Mouse (Mus musculus): ENCODE data around the gene Gm29564. TPM values are rescaled to one million over a fixed set of nuclear protein-coding genes. Genes with fewer than 3 reads are reported as not detected.
"Not testable (repeated sequence)": the region's sequence is repeated elsewhere in the genome, so short reads cannot be mapped to it uniquely, and the experiment has no call there.

The Gm29564 gene
- not detected for total RNA-seq (2021)
- long read RNA-seq, experiment 1 = 0 reads
- long read RNA-seq, experiment 2 = 0 reads

DNA sequence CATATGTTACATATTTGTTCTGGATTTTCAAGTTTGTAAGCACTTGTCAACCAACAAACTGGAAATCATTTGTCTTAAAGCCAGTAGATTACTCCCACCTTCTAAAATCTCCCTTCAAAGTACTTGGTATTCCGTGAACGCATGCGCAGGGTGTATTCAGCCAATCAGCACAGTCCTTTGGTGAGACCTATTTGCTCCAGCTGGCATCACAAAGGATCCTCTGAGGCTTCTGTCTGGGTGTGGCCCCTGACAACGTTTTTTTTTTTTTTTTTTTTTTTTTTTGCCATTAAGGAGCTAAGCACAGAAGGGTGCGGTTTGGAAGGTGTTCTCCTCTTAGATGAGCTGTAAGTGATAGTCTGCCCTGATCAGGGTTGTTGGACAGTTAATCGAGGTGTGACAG lies at the start of gene Gm29564:
Gene Gm29564 (plus strand): TSS at position 301 of the 400 bp plus-strand sequence.
- intact Hi-C loops (cut with DNase I); DNase-seq: not testable (repeated sequence)

Other genes with a start within 250 kb of the Gm29564 start
- not detected for gene Gm20867, start 249.8 kb upstream of the Gm29564 start, total RNA-seq (2021)